18 mouse cellular contexts compared by ENCODE assay signal in genomic region chr11:121653631-121654030, GRCm38 (mm10).
"Had no signal": no experiment of that assay in that cellular context is flagged by ENCODE, and none has a peak within 500 bp of the region (broad histone marks: within the 10 kb centered on the region; RNA-seq: fewer than 3 reads in every experiment).

No protein-coding gene starts in this region.

- DNase-seq: kidney, adult 11 months; kidney, adult 8-10 months; kidney, postnatal 10 days; kidney, postnatal 36 days; left cerebral cortex, postnatal 4 days; liver, postnatal 0 days; lung, embryonic 14.5 days; right cerebral cortex, adult 18-20 months; right cerebral cortex, postnatal 25 days; spleen, adult 18-20 months; thymus, postnatal 25 days had no signal

- H3K27ac ChIP-seq: kidney, embryonic 15.5 days; limb, embryonic 12.5 days; liver, embryonic 14.5 days; macrophage; midbrain, embryonic 13.5 days; stomach, embryonic 15.5 days had no signal

- H3K4me1 ChIP-seq: kidney, embryonic 15.5 days; limb, embryonic 12.5 days; limb, embryonic 15.5 days; midbrain, embryonic 13.5 days had no signal

- H3K4me3 ChIP-seq: kidney, embryonic 15.5 days; limb, embryonic 12.5 days; limb, embryonic 15.5 days; midbrain, embryonic 13.5 days; stomach, embryonic 15.5 days had no signal
